Mouse (Mus musculus): ENCODE results near the gene Lgi2. TPM values are rescaled to one million over a fixed set of nuclear protein-coding genes. Genes with fewer than 3 reads are reported as not detected.

The Lgi2 gene
- not detected for polyA plus RNA-seq (2017; shearing (Covaris generic))

DNA sequence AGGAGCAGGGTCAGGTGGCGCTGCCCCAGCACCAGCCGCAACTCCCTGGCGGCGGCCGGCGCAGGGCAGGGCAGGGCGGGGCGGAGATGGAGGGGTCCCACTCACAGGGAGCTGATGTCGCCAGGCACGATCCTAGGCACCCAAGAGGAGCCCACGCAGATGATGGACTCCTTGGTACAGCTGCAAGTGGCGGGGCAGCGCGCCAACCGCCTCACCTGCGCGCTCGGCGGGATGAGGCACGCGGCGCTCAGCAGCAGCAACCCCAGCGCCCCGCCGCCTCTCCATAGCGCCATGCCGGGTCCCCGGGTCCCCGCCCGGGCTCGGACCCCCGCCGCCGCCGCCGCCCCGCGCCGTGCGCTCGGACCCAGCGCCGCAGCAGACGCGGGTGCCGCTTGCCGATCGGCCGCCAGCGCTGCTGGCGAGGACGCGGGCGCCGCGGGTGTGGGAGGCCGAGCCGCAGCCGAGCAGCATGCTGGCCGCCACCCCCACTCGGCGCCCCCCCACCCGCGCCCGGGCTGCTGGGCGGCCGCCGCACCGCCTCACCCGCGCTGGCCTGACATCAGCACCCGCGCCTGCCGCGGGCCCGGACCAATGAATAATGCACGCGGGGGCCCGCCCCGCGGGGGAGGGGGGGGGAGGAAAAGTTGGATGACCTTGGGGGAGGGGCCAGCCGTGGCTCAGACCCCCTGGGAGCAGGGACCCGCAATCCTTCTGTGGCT lies at the start of gene Lgi2:
Lgi2 (minus strand) TSS at position 650 of the 719 bp plus-strand sequence.

Other genes with a start within 250 kb of the Lgi2 start
- not detected for gene Sod3, start 202.7 kb downstream of the Lgi2 start, polyA plus RNA-seq (2017; shearing (Covaris generic))
- not detected for gene Ccdc149, start 94.9 kb downstream of the Lgi2 start, polyA plus RNA-seq (2017; shearing (Covaris generic))
- gene Sepsecs, start 103.2 kb upstream of the Lgi2 start, polyA plus RNA-seq (2017; shearing (Covaris generic)), result 8.3 TPM
- 6.6 TPM for gene Pi4k2b, start 175.1 kb upstream of the Lgi2 start, polyA plus RNA-seq (2017; shearing (Covaris generic))
- 14.1 TPM for gene Zcchc4, start 208.9 kb upstream of the Lgi2 start, polyA plus RNA-seq (2017; shearing (Covaris generic))

Measured in naive thymus-derived CD4-positive, alpha-beta T cell, adult 5 months (primary cell).